Mouse (Mus musculus): Measurements from ENCODE around the gene Jph2.

DNA sequence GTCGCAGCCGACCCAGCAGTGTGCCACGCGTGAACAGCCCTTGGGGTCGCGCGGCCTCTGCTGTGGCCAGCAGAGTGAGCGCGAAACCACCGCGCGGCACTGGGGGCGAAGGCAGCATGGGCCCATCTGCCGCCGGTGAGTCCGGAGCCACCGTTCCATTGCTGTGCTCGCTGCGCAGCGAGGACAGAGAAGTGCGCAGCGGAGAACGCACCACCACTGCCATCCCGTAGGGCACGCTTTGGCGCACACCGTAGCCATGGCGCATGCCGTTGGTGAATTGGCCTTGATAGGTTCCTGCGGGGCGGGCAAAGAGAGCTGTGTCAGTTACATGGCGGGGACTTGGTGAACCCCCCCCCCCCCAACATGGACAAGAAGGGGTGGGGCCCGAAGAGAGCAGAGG lies 21.7 kb downstream of the Jph2 start:
- TF ChIP-seq POLR2A (IDR thresholded peaks at IDR 0.05; ENCODE audit: insufficient read depth, low read depth, low read length) (no peak), CTCF (IDR thresholded peaks at IDR 0.05; ENCODE audit: insufficient read depth, low read depth, low read length) (no peak)
